Mouse (Mus musculus) cerebellum, postnatal 4 days (tissue): Measurements from ENCODE around the gene Apc2.

Experiments
- DNase-seq, 2 experiments: peaks; one replicate each; pipeline ENCODE4 v3.0.0; 2022; ENCODE audit warnings: low spot score in 2 of 2, mixed read lengths in 1 of 2

Gene Apc2

DNA sequence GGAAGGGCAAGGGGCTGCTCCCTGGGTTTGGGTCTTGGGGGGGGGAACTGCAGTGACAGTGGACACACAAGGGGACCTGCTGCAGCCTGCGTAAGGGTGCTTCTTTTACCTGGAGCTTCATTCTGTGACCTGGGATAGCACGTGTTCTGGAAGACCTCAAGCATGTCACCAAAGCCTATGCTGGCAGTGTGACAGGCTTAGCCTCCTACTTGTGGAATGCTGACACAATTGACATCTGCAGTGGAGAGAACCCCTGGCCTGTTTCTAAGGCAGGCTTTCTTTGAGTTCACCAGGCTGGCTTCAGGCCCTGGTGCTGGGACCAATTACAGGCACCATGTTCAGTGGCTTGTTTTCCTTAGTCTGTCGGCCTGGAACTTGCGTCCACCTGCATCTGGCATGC lies 1.5 kb upstream of the Apc2 start:
- no peak for DNase-seq

DNA sequence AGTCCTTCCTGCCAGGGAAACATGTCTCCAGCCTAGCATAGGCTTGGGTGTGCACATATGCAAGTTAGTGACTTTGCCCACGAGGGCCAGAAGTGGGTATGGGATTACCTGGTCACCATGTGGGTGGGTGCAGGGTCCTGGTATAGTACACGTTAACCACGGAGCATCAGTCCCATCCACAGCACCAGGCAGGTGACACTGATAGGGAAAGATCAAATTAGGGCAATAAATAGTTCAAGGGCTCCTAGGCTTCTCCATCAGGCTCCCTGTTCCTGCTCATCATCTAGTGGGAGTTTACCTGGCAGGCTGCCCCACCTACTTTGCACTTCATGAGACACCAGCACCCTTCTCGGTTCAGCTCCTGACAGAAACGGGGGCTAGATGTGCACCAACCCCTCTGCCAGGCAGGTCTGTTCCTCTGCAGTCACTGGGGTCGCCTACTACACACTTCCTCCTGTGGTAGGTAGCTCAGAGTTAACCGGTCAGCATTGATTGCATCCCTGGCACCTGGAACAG lies 931 bp upstream of the Apc2 start:
- no peak for DNase-seq

DNA sequence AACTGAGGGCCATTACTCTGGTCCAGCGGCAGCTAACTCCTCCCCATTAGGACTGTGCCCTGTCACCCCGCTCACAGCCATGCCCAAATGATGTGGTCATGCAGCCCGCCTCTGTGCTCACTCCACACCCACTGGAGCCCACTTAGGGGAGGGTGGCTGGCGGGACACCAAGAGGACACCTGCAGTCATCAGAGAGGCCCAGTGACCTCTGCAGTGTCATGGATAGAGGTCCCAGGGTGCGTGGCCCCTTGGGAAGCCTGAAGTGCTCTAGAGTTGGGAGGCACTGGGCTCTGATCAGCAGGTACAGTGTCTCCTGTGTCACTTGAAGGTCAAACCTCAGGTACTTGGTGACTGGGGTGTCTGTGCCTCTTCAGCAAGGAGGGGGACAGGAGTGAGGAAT lies 1.0 kb downstream of the Apc2 start:
- DNase-seq: no peak

DNA sequence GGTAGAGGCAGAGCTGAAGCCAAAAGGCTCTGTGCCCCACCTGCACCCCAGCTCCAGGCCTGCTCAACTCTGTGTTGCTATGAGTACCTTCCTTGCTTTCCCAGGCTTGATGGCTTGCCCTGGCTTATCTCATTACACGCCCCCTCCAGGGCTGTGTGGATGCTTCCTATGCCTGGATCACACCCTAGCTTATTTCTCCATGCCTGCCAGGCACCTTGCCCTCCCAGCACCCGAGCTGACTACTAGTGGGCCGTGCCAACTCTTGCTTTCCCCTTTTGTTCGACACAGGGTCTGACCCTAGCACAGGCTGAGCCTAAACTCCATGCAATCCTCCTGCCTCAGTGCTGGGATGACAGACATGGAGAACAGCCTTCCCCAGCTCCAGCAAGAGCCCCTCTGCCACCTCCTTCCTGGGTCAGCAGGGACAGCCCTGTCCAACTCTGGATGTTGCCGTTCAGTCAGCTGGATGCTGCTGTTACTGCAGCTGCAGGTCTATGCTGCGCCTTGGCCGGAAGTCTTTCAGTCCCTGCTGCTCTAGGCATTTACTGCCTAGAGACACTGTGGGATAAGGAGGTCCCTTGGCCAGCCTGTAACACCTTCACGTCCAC lies 1.9 kb downstream of the Apc2 start:
- DNase-seq: no peak

DNA sequence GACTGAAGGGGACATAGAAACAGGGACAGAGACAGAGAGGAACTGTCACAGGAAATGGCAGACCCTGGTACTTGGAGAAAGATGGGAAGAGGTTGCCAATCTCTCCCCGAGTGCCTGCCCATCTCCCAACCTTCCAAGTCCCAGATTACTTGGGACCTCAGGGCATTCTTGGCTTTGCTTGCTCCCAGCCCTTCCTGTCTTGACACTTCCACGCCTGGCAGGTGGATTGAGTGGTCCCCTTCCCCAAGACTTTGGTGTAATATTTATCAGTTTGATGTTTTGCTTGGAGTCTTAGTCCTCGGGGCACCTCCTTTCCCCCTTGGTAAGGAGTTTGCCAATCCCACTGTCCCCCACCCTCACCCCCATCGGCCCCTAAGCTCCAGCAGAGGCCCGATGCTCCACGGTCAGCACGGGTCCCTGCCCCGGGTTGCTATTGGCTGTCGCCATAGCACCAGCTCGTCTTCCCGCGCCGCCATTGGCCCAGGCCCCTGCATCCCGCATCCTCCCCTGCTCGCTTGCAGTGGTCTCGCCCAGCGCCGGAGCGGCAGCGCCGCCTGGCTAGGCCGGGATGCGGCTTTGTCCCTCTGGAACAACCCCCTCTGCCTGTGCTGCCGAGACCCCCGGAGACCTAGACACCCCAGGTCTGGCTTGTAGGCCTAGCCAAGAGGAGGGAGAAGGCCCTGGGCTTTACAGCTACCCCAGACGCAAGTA lies 2.9 kb downstream of the Apc2 start:
- peak; percentile 94 to 95 for DNase-seq

DNA sequence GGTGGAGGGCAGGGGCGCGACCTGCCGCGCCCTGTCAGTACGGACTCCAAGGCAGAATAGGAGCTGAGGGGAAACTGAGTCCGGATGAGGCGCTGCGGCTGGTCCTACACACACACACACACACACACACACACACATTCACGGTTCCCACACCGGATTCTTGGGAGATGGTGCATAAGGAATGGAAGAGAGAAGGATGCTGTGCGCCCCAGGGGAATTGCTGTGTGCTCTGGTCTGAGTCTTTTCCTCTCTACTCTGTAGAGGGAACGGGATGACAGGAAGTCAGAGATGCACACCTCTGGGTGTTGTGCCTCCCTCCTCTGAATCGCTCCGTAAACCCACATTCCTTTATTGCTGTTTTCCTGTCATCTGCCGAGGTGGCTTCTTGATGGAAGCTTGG lies 3.5 kb downstream of the Apc2 start:
- DNase-seq: no peak

DNA sequence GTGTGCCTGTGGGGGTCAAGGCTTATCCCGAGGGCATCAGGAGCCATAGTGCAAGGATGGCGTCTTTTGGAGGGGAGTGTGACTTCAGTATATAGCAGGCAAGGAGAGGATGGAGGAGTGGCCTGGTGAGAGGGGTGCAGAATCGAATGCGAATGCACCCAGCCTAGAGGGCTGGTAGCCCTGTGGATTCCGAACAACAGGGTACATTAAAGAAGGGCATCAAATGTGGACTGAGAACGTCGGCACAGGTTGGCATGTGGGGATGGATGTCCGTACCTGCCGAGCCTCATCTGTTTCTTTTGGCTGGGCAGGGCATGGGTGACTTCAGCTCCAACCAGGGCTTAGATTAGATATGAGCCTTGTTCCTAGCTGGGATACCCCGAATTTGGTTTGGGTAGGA lies 4.0 kb downstream of the Apc2 start:
- no peak for DNase-seq

DNA sequence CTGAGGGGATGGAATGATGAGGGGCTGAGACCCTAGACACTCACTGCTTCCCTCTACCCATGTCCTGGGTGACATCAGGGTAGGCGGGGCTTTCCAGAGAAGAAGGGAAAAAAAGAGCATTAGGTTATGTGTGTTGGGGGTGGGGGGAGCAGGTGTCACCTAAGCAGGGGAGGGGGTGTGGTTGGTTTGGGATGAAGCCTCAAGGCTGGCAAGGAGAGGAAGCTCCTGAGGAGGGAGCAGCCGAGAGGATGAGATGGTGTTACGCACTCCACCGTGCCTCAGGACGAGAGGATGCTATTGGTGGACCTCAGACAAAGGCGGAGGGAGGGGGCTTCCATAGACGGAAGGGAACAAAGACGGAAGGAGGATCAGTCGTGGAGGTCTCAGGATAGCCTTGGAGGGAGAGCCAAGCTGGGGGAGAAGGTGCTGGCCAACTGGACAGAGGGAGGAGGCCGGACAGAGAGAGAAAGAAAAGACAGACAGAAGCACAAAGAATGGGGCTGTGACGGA lies 5.0 kb downstream of the Apc2 start:
- DNase-seq: peak in 1 of 2 experiments; percentile 68

DNA sequence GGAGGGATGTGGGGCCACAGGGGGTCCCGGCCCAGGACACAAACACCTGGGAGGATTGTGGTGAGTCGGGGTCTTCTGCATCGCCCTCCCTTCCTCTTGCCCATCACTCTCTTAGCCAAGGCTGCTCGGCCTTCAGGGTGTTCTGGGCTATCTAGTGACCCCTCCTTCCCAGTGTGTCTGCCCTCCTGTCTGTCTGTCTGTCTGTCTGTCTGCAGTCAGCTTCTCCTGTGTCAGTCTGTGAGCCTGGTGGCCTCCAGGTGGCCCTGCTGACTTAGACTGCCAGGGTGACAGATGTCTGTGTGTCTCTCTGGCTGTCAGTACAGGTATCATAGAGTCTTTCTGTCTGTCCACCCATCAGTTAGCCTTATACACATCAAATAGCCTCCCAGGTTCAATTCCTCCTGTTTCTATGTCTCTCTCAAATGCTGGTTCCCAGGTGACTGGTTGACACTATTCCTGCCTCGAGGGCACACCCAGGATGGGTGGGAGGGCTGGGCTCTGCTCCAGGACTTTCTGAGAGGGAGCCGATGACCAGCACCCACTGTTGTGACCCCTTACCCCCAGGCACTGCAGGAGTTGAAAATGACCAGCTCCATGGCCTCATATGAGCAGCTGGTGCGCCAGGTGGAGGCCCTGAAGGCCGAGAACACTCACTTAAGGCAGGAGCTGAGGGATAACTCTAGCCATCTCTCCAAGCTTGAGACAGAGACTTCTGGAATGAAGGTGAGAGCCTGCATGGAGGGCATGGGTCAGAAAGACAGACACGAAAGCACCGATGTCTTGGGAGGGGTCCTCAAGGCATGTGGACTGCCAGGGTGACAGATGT lies 5.7 kb downstream of the Apc2 start:
- DNase-seq: no peak

DNA sequence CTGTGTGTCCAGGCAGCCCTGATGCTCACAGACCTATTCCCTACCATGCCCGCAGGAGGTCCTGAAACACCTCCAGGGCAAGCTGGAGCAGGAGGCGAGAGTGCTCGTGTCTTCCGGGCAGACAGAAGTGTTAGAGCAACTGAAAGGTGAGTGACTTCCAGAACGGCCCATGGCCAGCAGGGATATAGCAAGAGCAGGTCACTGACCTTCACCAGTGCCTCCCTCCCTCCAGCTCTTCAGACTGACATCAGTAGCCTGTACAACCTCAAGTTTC lies 6.2 kb downstream of the Apc2 start:
- no peak for DNase-seq

DNA sequence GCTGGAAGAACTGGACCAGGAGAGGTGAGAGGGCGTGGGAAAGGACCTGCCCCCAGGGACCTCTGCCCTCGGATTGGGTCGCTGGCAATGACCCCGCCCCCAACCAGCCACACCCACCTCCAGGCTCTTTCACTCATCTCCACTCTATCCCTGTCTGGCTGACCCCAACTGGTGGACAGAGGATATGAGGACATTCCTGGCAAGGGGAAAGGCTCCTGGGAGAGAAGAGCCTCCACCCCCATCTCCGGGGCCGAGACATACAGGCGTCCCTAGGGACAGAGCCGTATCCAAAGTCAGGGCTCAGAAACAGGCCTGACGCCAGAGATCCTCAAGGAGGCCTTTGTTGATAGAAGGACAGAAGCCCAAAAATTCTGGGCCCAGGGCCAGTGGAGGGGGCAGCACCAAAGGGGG lies 6.7 kb downstream of the Apc2 start:
- DNase-seq: peak in 1 of 2 experiments; percentile 74

DNA sequence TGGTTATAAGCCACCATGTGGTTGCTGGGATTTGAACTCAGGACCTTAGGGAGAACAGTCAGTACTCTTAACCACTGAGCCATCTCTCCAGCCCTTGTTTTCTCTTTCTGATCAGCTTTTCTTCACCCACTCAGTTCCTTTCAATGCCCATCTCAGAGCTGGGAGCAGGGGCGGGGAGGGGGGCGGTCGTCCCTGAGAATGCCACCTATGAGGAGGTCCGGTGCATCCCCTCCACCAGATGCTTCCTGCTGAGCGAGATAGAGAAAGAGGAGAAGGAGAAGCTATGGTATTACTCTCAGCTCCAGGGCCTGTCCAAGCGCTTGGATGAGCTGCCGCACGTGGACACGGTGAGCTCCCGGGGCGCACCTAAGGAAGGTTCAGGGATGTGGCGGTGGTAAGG lies 8.7 kb downstream of the Apc2 start:
- DNase-seq: no peak

DNA sequence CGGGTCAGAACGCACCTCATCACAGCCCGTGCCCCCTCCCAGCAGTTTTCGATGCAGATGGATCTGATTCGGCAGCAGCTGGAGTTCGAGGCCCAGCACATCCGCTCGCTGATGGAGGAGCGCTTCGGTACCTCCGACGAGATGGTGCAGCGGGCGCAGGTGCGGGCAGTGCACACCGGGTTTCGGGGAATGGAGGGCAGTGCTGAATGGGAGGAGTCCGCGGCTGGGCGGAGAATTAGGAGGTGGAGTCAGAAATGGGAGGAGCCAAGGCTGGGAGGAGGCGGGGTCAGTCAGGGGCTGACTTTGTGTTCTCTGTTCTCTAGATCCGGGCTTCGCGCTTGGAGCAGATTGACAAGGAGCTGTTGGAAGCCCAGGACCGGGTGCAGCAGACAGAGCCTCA lies 9.1 kb downstream of the Apc2 start:
- DNase-seq: no peak

DNA sequence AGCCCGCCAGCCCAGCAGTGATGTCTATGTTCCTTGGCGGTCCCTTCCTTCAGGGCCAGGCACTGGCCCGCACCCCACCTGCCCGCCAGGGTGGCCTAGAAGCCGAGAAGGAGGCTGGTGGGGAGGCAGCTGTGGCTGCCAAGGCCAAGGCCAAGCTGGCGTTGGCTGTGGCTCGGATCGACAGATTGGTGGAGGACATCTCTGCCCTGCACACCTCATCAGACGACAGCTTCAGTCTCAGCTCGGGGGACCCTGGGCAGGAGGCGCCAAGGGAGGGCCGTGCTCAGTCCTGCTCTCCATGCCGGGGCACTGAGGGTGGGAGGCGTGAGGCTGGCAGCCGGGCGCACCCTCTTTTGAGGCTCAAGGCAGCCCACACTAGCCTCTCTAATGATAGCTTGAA lies 15.8 kb downstream of the Apc2 start:
- no peak for DNase-seq

DNA sequence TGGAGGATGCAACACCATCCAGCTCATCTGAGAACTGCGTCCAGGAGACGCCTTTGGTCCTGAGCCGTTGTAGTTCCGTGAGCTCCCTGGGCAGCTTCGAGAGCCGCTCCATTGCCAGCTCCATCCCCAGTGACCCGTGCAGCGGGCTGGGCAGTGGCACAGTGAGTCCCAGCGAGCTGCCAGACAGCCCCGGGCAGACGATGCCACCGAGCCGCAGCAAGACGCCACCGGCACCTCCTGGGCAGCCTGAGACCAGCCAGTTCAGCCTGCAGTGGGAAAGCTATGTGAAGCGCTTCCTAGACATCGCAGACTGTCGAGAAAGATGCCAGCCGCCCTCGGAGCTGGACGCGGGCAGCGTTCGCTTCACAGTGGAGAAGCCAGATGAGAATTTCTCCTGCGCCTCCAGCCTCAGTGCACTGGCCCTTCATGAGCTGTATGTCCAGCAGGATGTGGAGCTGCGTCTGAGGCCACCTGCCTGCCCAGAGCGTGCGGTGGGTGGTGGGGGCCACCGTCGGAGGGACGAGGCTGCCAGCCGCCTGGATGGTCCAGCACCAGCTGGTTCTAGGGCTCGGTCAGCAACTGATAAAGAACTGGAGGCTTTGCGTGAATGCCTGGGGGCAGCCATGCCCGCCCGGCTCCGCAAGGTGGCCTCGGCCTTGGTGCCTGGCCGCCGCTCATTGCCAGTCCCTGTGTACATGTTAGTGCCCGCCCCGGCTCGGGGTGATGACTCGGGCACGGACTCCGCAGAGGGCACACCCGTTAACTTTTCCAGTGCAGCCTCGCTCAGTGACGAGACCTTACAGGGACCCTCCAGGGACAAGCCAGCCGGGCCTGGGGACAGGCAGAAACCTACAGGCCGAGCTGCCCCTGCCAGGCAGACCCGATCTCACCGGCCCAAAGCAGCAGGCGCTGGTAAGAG lies 17.1 kb downstream of the Apc2 start:
- no peak for DNase-seq

DNA sequence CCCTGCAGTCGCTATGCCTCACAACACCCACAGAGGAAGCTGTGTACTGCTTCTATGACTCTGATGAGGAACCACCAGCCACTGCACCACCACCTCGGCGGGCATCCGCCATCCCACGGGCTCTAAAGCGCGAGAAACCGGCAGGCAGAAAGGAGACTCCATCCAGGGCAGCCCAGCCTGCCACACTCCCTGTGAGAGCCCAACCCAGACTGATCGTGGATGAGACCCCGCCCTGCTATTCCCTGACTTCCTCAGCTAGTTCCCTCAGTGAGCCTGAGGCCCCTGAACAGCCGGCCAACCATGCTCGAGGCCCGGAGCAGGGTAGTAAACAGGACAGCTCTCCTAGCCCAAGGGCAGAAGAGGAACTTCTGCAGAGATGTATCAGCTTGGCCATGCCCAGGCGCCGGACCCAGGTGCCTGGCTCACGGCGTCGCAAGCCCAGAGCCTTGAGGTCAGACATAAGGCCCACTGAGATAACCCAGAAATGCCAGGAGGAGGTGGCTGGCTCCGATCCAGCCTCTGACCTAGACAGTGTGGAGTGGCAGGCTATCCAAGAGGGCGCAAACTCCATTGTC lies 17.9 kb downstream of the Apc2 start:
- DNase-seq: no peak

DNA sequence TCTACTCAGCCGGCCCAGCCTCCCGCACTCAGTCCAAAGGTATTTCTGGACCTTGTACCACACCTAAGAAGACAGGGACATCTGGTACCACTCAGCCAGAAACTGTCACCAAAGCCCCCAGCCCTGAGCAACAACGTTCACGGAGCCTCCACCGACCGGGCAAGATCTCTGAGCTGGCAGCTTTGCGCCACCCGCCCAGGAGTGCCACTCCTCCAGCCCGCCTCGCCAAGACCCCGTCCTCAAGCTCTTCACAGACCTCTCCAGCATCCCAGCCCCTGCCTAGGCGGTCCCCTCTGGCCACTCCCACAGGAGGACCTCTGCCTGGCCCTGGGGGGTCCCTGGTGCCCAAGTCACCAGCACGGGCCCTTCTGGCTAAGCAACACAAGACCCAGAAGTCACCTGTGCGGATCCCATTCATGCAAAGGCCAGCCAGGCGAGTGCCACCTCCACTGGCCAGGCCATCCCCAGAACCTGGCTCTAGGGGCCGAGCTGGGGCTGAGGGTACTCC lies 18.8 kb downstream of the Apc2 start:
- DNase-seq: no peak

DNA sequence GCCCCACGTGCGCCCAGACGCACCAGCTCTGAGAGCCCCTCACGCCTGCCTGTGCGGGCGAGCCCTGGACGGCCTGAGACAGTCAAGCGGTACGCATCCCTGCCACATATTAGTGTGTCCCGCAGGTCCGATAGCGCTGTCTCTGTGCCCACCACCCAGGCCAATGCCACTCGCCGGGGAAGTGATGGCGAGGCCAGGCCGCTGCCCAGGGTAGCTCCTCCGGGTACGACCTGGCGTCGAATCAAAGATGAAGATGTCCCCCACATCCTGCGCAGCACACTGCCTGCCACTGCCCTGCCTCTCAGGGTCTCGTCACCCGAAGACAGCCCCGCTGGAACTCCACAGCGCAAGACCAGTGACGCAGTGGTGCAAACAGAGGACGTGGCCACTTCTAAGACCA lies 19.5 kb downstream of the Apc2 start:
- no peak for DNase-seq

DNA sequence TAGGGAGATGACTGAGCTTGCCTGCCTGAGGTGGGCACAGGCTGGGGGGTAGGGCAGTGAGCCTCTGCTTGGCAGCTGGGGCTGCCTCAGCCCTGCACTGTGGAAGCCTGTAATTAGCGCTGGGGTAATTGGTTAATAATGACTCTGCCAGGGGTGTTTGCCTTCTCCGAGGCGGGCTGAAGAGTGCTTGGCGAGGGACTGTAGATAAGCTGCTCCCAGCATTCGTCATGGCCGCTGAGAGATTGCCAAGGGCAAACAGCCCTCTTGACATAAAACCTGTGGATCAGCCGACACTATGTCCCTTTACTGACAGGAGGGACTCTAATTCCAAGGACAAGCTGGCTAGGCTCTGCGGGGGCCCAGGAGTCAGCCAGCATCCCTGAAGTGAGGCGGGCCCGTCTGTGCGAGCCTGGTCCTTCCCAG lies 20.6 kb downstream of the Apc2 start:
- no peak for DNase-seq

DNA sequence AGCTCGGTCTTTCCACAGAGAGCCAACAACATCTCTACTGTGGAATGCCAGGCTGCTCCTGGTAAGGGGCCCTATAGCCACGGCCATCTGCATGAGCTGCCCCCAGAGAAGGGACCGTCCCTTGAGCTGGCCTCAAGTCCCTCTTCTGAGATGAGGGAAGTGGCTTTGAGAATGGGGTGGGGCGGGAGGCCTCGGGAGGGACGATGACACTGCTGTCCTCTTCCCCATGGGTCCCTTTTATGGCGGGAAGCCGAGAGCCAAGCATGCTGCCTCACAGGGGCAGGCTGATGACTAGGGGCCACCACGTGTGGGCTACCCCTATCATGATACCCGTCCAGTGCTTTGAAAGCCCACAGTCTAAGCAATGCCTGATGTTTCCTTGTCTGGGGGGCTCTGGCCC lies 21.2 kb downstream of the Apc2 start:
- no peak for DNase-seq

DNA sequence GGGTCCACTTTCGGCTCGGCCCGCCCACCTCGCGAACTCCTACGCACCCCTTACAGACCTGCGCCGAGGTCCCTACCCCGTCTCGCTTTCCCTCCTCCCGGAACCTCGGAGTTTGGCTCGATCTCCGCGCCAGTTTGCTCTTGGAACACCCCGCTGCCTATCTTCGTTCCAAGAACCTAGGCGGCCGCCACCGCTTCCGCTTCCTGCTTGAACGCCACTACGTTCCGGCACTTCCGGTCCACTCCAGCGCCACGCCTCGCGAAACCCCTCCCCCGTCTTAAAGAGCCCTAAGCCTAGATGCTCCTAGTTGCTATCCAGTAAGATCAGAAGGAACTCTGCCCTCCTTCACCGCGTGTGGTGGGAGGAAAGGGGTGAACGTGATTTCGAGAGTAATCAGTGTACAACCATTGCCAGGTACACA lies 24.6 kb downstream of the Apc2 start, which contains the start of gene 2310011J03Rik:
TSS of gene 2310011J03Rik (minus strand) at position 198 of the 421 bp plus-strand sequence.
- peak; percentile 76 to 85 for DNase-seq
